Mouse (Mus musculus) liver, embryonic 14.5 days (tissue): ENCODE data around the gene Disp1. TPM values are rescaled to one million over a fixed set of nuclear protein-coding genes. Genes with fewer than 3 reads are reported as not detected.

Experiments used
- ATAC-seq: fragments of 200-750 bp; cut with Nextera tagmentation; 2 replicates; pipeline ENCODE4 v1.8.0; 2017; ENCODE audit warnings: moderate number of reproducible peaks, mild to moderate bottlenecking, moderate library complexity; ENCODE audit not compliant: insufficient read depth
- DNase-seq, 3 experiments: peaks; one replicate each; pipeline ENCODE4 v3.0.0-alpha.2; 2012 to 2013; ENCODE audit warnings: low read depth in 3 of 3, low spot score in 3 of 3
- H3K27ac ChIP-seq: fragments of 300-500 bp; sonication (generic); 2 replicates; pipeline ENCODE4 v1.5.1; 2014; ENCODE audit warnings: moderate library complexity, mild to moderate bottlenecking, control low read depth, inconsistent platforms
- H3K27me3 ChIP-seq: fragments of 300-500 bp; sonication (generic); 2 replicates; pipeline ENCODE4 v1.6.1; 2014; ENCODE audit warnings: mild to moderate bottlenecking, low read length, moderate library complexity; ENCODE audit not compliant: control insufficient read depth, insufficient read depth
- H3K36me3 ChIP-seq: fragments of 300-500 bp; sonication (generic); replicated peaks from 2 replicates; pipeline ENCODE4 v1.6.1; 2014; ENCODE audit warnings: low read depth; ENCODE audit not compliant: control insufficient read depth, insufficient read depth
- H3K4me1 ChIP-seq, 2 experiments: fragments of 200-500 bp in 1 of 2; fragments of 300-500 bp in 1 of 2; sonication (generic) in 1 of 2; replicated peaks; 2 replicates each; pipeline ENCODE4 v1.6.1; 2012 to 2014; ENCODE audit warnings: antibody characterized with exemption in 1 of 2, inconsistent platforms in 1 of 2, low read length in 1 of 2; ENCODE audit not compliant: control insufficient read depth in 2 of 2, insufficient read depth in 2 of 2
- H3K4me2 ChIP-seq: fragments of 300-500 bp; sonication (generic); 2 replicates; pipeline ENCODE4 v1.6.1; 2014; ENCODE audit warnings: low read depth, mild to moderate bottlenecking, control low read depth, moderate library complexity
- H3K4me3 ChIP-seq, 2 experiments: fragments of 200-500 bp in 1 of 2; fragments of 300-500 bp in 1 of 2; sonication (generic) in 1 of 2; 2 replicates each; pipeline ENCODE4 v1.5.1; 2012 to 2014; ENCODE audit warnings: low read depth in 2 of 2, low read length in 2 of 2, mild to moderate bottlenecking in 2 of 2, control low read depth in 1 of 2, inconsistent platforms in 1 of 2, moderate library complexity in 1 of 2; ENCODE audit not compliant: insufficient read depth in 1 of 2
- H3K9ac ChIP-seq: fragments of 300-500 bp; sonication (generic); replicated peaks from 2 replicates; pipeline ENCODE4 v1.6.1; 2014; ENCODE audit warnings: mild to moderate bottlenecking, control low read depth, moderate library complexity
- H3K9me3 ChIP-seq: fragments of 300-500 bp; sonication (generic); 2 replicates; pipeline ENCODE4 v1.6.1; 2016; ENCODE audit warnings: low read length, mixed read lengths; ENCODE audit not compliant: control insufficient read depth
- CTCF ChIP-seq: IDR thresholded peaks from 2 replicates; pipeline ENCODE4 v1.5.1; 2016; ENCODE audit warnings: antibody characterized with exemption, low read depth, control low read depth
- EP300 ChIP-seq: IDR thresholded peaks from 2 replicates; pipeline ENCODE4 v1.6.1; 2016; ENCODE audit warnings: antibody characterized with exemption, low read depth
- WGBS: fragments of 180-500 bp; shearing (Covaris S2); extraction: QIAGEN DNeasy Blood & Tissue Kit; methylation state at CpG from one replicate; pipeline ENCODE4 v1.1.7; 2014; ENCODE audit not compliant: insufficient replicate concordance; 5-methylcytosine and 5-hydroxymethylcytosine counted together
- polyA plus RNA-seq, 2 experiments: library from polyadenylated mRNA; depleted of rRNA in 1 of 2; stranded (reverse) in 1 of 2; unstranded in 1 of 2; fragments of >200 nt; fragmentation: Nextera tagmentation in 1 of 2; extraction: Ambion mirVana in 1 of 2; gene quantifications; 2 replicates each; pipeline versions ENCODE4 v1.2.1 to v1.2.3; 2012 to 2014

Gene Disp1
- polyA plus RNA-seq, 2 experiments, result 2.0 to 2.4 TPM

DNA sequence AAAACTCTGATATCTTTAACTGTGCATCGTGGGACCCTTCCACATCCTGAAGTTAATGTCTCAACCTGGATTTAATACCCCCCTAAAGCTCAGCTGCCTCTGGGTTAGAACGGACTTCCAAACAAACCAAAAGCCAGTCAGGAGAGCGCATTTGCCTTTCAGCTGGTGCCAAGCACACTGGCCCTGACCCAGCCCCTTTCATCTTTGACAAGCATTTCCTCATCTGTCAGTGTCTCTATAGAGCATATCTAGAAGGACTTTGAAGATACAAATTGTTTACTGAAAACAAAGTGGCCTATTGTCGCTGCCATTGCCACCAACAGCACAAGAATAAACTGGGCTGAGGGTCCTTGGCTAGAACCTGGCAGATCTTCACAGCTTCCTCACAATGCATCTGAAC, 154.3 kb downstream of the Disp1 start:
- H3K27me3 ChIP-seq, result no peaks in the 10 kb centered on the region
- no peak overlapping the region for H3K4me2 ChIP-seq
- no peak for TF ChIP-seq CTCF
- no peak for TF ChIP-seq EP300
- H3K4me1 ChIP-seq, result peaks cover 0 to under 1% of the 10 kb centered on the region in 2 experiments; a peak in 1 of 4 replicates
- H3K9ac ChIP-seq, result no peak overlapping the region
- no peak for ATAC-seq
- no peaks in the 10 kb centered on the region for H3K36me3 ChIP-seq
- no peak overlapping the region for H3K4me3 ChIP-seq
- WGBS, result 50% methylated on average over 4 of the region's 4 CpGs
- H3K9me3 ChIP-seq, result no peaks in the 10 kb centered on the region
- H3K27ac ChIP-seq, result no peak overlapping the region
- DNase-seq, result no peak

DNA sequence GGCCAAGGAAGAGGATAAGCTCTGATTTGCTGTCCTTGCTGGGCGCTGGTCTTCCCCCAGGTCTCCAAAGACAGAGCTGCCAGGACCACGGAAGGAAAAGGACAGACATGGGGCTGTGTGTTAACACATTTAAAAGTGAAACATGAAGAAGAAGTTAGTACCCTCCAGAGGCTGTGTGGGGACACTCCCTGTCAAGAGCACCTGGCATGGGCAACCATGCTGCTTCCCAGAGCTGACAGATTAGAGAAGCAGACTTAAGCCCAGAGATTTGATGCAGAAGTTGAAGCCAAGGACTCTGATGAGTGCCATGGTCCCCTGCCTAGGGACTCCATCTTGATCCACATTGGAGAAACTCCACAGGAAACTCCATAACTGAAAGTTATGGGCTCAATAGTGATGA, 160.7 kb downstream of the Disp1 start:
- Histone ChIP-seq H3K9ac (no peak overlapping the region), H3K9me3 (no peaks in the 10 kb centered on the region), H3K4me1 (no peaks in the 10 kb centered on the region), H3K4me3 (no peak overlapping the region), H3K36me3 (no peaks in the 10 kb centered on the region), H3K4me2 (no peak overlapping the region), H3K27ac (no peak overlapping the region), H3K27me3 (no peaks in the 10 kb centered on the region)
- WGBS, result 56% methylated on average over 2 of the region's 2 CpGs
- TF ChIP-seq EP300, result no peak
- TF ChIP-seq CTCF, result no peak
- DNase-seq, result no peak
- ATAC-seq, result no peak

DNA sequence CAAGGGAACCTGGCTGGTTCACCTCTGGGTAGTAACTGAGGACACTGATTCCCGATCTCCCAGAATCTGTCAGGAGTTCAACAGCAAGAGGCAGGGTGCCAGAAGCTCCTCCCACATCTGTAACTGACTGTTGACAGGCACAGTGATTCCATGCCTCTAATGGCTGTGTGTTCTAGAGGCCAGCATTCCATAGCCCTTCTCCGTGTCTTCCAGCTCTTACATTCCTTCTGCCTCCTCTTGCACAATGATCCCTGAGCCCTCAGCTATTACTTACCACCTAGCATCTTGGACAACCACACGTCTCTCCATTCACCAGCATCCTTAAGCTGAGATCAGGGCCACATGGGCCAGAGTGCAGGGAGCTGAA, 165.1 kb downstream of the Disp1 start:
- no peak for ATAC-seq
- no peaks in the 10 kb centered on the region for H3K27me3 ChIP-seq
- no peaks in the 10 kb centered on the region for H3K9me3 ChIP-seq
- H3K4me3 ChIP-seq, result no peak overlapping the region
- no peak for TF ChIP-seq CTCF
- TF ChIP-seq EP300, result no peak
- H3K4me1 ChIP-seq, result no peaks in the 10 kb centered on the region
- H3K36me3 ChIP-seq, result no peaks in the 10 kb centered on the region
- DNase-seq, result no peak
- H3K27ac ChIP-seq, result no peak overlapping the region
- H3K4me2 ChIP-seq, result no peak overlapping the region
- no peak overlapping the region for H3K9ac ChIP-seq
- 31% methylated on average over 3 of the region's 3 CpGs for WGBS

DNA sequence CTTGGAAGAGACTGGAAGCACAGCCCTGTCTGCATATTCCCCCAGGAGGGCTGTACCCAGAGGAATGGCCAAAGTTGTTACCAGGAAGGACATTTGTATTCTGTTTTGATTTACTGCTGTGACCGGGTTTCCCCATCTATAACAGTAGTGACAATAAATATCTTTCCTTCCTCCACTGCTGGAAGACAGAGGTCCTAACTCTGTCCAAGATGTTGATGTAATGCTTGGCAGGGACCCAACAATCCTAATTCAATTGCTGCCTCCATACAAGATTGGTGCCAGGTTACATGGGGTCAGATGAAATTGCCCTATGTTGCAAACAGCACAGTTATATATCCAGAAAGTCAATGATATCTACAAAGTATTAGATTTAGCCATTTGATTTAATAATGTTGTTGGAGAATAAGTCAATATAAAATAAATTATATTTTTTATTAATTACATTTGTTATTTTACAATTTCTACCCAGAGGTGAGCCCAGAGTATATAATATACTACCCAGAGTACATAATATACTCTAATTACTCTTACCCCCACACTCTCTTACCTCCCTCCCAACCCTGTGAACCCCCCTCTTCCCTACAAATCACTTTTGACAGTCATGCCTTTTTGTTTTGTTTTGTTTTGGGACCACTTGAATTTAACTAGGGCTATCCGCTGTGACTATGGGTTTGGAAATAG, 165.6 kb downstream of the Disp1 start:
- no peaks in the 10 kb centered on the region for H3K9me3 ChIP-seq
- H3K4me1 ChIP-seq, result no peaks in the 10 kb centered on the region
- H3K9ac ChIP-seq, result no peak overlapping the region
- 53% methylated on average over 2 of the region's 2 CpGs for WGBS
- no peaks in the 10 kb centered on the region for H3K36me3 ChIP-seq
- TF ChIP-seq EP300 (no peak), CTCF (no peak)
- no peak for DNase-seq
- H3K27ac ChIP-seq, result no peak overlapping the region
- no peaks in the 10 kb centered on the region for H3K27me3 ChIP-seq
- no peak overlapping the region for H3K4me2 ChIP-seq
- ATAC-seq, result no peak
- H3K4me3 ChIP-seq, result no peak overlapping the region

DNA sequence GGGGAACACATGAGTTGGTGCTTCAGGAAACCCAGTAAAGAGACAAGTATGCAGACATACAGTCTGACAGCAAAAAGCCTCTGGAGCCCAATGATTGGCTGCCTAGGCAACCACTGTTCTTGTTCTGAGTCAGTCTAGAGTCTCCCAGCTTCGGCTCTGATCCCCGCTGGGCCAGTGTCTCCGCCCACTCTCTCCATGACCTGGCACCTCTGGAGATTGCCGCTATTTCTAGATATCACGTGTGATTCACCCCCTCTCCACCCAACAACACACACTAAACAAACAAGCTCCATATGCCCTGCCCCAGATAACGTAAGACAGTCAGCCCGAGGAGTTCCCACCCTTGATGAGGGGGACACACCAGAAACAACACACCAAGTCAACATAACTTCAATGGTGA, 168.7 kb downstream of the Disp1 start:
- no peak for ATAC-seq
- no peak overlapping the region for H3K4me2 ChIP-seq
- no peak overlapping the region for H3K27ac ChIP-seq
- no peak for DNase-seq
- no peak overlapping the region for H3K9ac ChIP-seq
- TF ChIP-seq EP300, result no peak
- TF ChIP-seq CTCF, result no peak
- WGBS, result 61% methylated on average over 7 of the region's 7 CpGs
- H3K4me3 ChIP-seq, result no peak overlapping the region
- no peaks in the 10 kb centered on the region for H3K27me3 ChIP-seq
- H3K4me1 ChIP-seq, result no peaks in the 10 kb centered on the region
- no peaks in the 10 kb centered on the region for H3K36me3 ChIP-seq
- H3K9me3 ChIP-seq, result no peaks in the 10 kb centered on the region
